Mouse (Mus musculus) spleen, adult 2 months (tissue): ENCODE data around the gene Tgfbr3. TPM values are rescaled to one million over a fixed set of nuclear protein-coding genes. Genes with fewer than 3 reads are reported as not detected.
A peak's percentile ranks its signal among the peaks of the same experiment; 100 is the strongest.

ENCODE experiments used
- DNase-seq, 2 experiments: peaks; one replicate each; pipeline versions ENCODE4 v3.0.0 to v3.0.0-alpha.2; 2012 to 2021; ENCODE audit warnings: low spot score in 2 of 2, low read depth in 1 of 2
- H3K27ac ChIP-seq: fragments of 200-500 bp; 2 replicates; pipeline ENCODE4 v1.5.1; 2012; ENCODE audit warnings: low read length, inconsistent platforms; ENCODE audit not compliant: insufficient read depth
- H3K27me3 ChIP-seq: fragments of 200-500 bp; 2 replicates; pipeline ENCODE4 v1.6.1; 2012; ENCODE audit warnings: mild to moderate bottlenecking, moderate library complexity, low read length, inconsistent platforms; ENCODE audit not compliant: control insufficient read depth, insufficient read depth
- H3K36me3 ChIP-seq: fragments of 200-500 bp; 2 replicates; pipeline ENCODE4 v1.6.1; 2012; ENCODE audit warnings: mild to moderate bottlenecking, low read length, inconsistent platforms; ENCODE audit not compliant: control insufficient read depth, insufficient read depth
- H3K4me1 ChIP-seq: fragments of 200-500 bp; 2 replicates; pipeline ENCODE4 v1.6.1; 2011; ENCODE audit warnings: inconsistent platforms; ENCODE audit not compliant: control insufficient read depth, insufficient read depth, insufficient read length
- H3K4me3 ChIP-seq: fragments of 200-500 bp; 2 replicates; pipeline ENCODE4 v1.5.1; 2011; ENCODE audit warnings: mild to moderate bottlenecking, inconsistent platforms; ENCODE audit not compliant: insufficient read depth, insufficient read length; ENCODE audit errors: extremely low read depth
- CTCF ChIP-seq: fragments of 200-500 bp; IDR thresholded peaks from 2 replicates; pipeline ENCODE4 v1.5.1; 2011; ENCODE audit warnings: mild to moderate bottlenecking, inconsistent platforms; ENCODE audit not compliant: insufficient read depth, insufficient read length, insufficient replicate concordance; ENCODE audit errors: extremely low read depth
- POLR2A ChIP-seq: fragments of 200-500 bp; IDR thresholded peaks from 2 replicates; pipeline ENCODE4 v1.6.1; 2011; ENCODE audit warnings: low read depth, low read length, inconsistent platforms
- WGBS: fragments of 180-500 bp; shearing (Covaris S2); methylation state at CpG from one replicate; pipeline ENCODE4 v1.1.7; 2018; 5-methylcytosine and 5-hydroxymethylcytosine counted together
- polyA plus RNA-seq: library from polyadenylated mRNA; depleted of rRNA; stranded (reverse); fragments of >200 nt; gene quantifications from 2 replicates; pipeline ENCODE4 v1.2.3, GENCODE M21; 2012

Gene Tgfbr3
- polyA plus RNA-seq, 1 experiment = 20.5 TPM

DNA sequence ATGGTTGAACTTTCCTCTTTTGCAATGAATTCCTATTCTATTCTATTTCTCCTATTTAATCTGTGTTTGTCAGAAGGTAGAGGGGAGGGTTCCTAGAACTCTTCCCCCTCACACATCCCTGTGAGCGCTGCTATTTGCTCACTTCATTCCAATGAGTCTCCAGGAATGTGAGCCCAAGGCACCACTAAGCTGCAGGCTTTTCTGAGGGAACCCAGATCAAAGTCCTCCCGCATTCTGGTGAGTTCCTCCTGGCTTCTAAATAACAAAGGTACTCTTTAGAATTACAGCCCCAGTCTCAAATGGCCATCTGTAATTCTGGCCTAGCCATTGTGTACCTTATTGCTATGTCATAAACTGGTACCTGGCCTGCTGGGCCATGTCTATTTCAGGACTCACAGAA, 72.3 kb downstream of the Tgfbr3 start:
- Histone ChIP-seq H3K27me3 (no peaks in the 10 kb centered on the region), H3K36me3 (no peaks in the 10 kb centered on the region), H3K27ac (no peak overlapping the region), H3K4me1 (peaks cover 1% of the 10 kb centered on the region; the same call in 1 of the 2 replicates), H3K4me3 (no peak overlapping the region)
- DNase-seq = no peak
- WGBS = 95% methylated on average over 2 of the region's 2 CpGs
- no peak for TF ChIP-seq CTCF
- no peak for TF ChIP-seq POLR2A

DNA sequence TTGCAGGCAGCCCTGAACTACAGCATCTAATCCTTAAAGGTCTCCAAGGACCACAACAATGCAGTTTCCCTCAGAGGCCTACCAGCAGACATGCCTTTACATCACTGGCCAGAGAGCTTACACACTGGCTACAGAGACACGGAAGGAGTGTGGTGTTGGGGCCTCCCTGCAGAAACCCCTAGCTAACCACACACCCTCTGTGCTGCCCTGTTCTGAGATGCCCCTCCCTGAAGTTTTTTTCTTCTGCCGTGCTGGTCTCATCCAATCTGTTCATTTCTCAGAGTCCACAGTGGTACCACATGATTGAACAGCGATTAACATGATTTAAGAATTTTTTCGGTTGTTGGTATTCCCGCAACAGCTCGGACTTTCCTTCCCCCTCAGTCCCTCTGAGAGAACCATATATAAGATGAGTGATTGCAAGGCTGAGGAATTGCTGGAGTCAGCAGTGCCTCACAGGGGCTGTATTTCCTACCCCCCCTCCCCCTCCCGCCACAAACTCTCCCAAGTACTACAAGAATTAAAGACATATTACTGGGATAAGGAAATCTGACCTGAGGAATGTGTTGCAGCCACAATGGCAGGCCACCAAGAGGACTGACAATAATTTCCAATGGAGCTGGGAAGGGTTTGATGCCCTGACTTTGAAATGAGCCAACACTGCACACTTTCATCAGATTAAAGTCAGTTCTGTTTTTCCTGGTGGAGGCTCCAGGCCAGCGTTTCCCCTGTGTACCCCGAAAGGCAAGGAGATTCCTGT, 75.9 kb downstream of the Tgfbr3 start:
- Histone ChIP-seq H3K4me1 (no peaks in the 10 kb centered on the region), H3K27me3 (no peaks in the 10 kb centered on the region), H3K36me3 (no peaks in the 10 kb centered on the region), H3K4me3 (no peak overlapping the region), H3K27ac (no peak overlapping the region)
- 80% methylated on average over 9 of the region's 9 CpGs for WGBS
- DNase-seq = no peak
- no peak for TF ChIP-seq POLR2A
- TF ChIP-seq CTCF = no peak

DNA sequence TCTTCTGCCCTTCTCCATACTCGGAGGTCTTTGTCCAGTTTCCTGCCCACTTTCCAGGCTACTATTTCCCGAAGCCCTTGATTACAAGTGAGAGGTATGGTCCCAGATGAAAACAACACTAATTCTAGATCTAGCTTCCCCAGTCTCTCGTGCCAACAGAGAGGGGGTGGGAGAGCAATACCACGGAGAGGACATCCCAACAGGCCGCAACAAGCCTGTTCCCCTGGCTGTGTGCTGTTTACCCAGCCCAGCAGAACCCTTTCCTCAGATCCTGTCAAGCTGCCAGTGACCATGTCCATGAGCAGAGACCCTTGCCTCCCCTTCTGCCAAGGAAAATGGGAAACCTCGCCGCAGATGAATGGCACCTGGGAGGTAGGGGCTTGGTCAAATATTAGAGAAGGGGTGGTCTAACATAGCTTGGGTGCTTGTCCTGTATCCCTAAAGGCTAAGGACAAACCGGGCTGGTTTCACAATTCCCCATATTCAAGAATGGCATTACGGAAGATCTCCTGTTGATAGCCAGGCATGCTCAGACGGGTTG, 77.5 kb downstream of the Tgfbr3 start:
- 88% methylated on average over 10 of the region's 10 CpGs for WGBS
- Histone ChIP-seq H3K4me3 (no peak overlapping the region), H3K4me1 (no peaks in the 10 kb centered on the region), H3K27ac (no peak overlapping the region), H3K36me3 (no peaks in the 10 kb centered on the region), H3K27me3 (no peaks in the 10 kb centered on the region)
- TF ChIP-seq POLR2A = no peak
- no peak for TF ChIP-seq CTCF
- no peak for DNase-seq

DNA sequence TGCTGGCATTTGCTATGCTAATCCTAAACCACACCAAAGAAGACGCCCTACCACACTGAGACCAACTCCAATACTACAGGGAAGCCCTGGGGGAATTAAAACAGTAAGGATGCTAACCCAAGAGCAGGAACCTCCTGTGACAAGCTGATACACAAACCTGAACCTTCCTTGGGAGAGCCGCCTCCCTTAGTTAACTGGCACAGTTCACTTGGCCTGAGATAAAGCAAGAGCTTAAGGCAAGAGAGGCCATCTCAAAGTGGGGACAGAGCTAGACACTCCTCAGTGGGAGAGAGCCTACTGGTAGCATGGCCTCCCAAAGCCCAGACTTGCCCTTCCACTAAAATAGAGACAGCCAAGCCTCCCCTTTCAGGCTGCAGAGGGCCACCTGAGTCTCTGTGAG, 79.4 kb downstream of the Tgfbr3 start:
- H3K4me3 ChIP-seq = no peak overlapping the region
- WGBS = 81% methylated on average over 2 of the region's 2 CpGs
- no peaks in the 10 kb centered on the region for H3K4me1 ChIP-seq
- H3K27ac ChIP-seq = no peak overlapping the region
- H3K27me3 ChIP-seq = no peaks in the 10 kb centered on the region
- no peak for DNase-seq
- H3K36me3 ChIP-seq = no peaks in the 10 kb centered on the region
- TF ChIP-seq CTCF = no peak
- no peak for TF ChIP-seq POLR2A

DNA sequence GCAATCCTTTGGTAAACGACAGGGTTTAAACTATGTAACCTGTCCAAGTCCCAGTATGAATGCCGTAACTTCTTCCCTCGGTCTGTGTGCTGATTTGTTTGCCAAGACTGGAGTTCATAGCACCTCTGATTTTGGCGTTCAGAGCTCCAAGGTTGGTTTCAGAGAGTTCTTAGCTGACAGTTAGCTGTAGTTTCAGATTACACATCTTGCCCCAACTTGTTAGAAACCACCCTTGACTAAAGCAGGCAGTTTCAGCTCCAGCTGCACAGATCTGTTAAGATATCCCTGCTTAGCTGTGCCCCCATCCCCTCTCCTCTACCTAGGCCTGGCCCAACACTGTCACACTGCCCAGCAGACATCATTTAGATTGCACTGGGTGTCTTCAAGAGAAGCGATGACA, 81.5 kb downstream of the Tgfbr3 start:
- Histone ChIP-seq H3K27me3 (no peaks in the 10 kb centered on the region), H3K36me3 (no peaks in the 10 kb centered on the region), H3K27ac (no peak overlapping the region), H3K4me1 (no peaks in the 10 kb centered on the region; the same call in 1 of the 2 replicates), H3K4me3 (no peak overlapping the region)
- WGBS = 85% methylated on average over 5 of the region's 5 CpGs
- TF ChIP-seq POLR2A (no peak), CTCF (no peak)
- no peak for DNase-seq

DNA sequence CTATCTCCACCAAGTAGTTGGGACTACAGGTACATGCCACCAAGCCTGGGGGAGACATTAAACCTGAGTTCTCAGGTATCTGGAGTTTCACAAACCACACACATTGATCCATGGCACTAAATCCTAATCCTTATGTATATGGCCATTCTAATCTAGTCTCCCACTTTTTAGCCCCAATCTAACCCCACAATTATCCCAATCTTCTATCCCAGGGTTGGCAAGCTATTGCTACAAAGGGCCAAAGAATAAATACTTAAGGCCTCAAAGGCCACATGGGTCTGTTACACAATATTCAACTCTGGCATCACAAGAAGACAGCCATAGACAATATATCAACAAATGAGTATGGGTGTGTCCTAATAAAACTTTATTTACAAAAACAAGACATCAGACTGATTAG, 85.1 kb downstream of the Tgfbr3 start:
- TF ChIP-seq CTCF = no peak
- Histone ChIP-seq H3K27me3 (no peaks in the 10 kb centered on the region), H3K36me3 (no peaks in the 10 kb centered on the region), H3K4me1 (no peaks in the 10 kb centered on the region; the same call in 1 of the 2 replicates), H3K4me3 (no peak overlapping the region), H3K27ac (no peak overlapping the region)
- DNase-seq = no peak

DNA sequence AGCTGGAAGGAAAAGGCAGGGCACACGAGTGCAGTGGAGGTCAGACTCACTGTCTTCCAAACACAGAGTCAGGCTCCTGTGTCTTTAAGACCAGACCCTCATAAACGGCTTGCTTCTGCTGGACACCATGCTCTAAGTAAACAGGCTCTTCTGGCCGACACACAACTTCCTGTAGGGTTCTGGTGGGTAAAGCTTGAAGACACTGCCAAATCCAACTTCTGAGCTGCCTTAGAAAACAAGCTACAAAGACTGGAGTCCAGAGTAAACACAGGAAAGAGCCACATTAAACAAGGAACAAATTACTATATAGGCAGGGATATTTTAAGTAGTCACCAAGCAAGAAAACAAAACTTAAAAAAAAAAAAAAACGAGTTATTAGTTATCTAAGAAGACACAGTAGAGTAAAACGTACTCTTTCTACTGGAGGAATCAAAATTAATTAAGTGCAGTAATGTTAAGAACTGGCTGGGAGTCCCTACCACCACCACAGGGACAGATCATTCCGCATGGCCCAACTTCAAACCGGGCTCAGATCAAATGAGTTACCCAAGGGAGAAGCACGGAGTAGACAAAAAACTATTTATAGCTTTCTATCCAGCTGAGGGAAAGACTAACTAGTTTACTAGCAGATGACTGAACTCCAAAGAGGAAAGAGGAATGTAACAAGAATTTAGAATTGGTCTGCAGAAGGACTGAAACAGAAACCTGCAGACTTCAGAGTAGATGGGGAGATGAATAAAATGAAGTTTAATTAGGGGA, 86.4 kb downstream of the Tgfbr3 start:
- Histone ChIP-seq H3K4me3 (no peak overlapping the region), H3K4me1 (no peaks in the 10 kb centered on the region; the same call in 1 of the 2 replicates), H3K36me3 (no peaks in the 10 kb centered on the region), H3K27ac (peak overlapping the region; percentile 4; the same call in 1 of the 2 replicates), H3K27me3 (no peaks in the 10 kb centered on the region)
- no peak for DNase-seq
- WGBS = 27% methylated on average over 8 of the region's 8 CpGs
- TF ChIP-seq CTCF (no peak), POLR2A (no peak)
